Mouse (Mus musculus): ENCODE data around the gene Pard3b.

DNA sequence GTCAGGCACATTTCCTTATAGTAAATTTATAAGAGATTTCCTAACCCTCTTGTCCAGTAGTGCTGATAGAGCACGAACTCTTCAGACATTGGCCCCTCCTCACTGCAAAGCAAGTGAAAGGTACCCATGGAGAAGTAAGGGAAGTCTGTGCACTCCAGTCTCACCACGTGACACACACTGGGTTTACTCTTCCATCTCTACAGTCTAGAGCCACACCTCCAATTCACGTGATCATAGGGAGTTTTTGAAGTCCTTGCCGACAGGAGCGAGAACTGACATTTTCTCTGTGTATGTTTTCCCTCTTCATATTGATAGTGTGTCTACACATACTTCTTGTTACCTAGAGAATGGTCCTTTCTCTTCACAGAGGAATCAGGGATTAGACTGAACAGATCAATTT, 689.1 kb downstream of the Pard3b start:
- no peak for TF ChIP-seq CTCF (IDR thresholded peaks at IDR 0.05; ENCODE audit: insufficient read depth, low read depth, low read length)
- TF ChIP-seq POLR2A (IDR thresholded peaks at IDR 0.05; ENCODE audit: insufficient read depth, low read depth, low read length), result no peak
